Mouse (Mus musculus) kidney, adult 2 months (tissue): ENCODE results near the gene Inpp5e.

ENCODE experiments used
- CTCF ChIP-seq: fragments of 200-500 bp; conservative IDR thresholded peaks from 2 replicates; pipeline ENCODE4 v1.5.1; 2011; ENCODE audit warnings: low read depth, mild to moderate bottlenecking, control low read depth, low read length, moderate library complexity, mixed read lengths; ENCODE audit not compliant: insufficient read depth, insufficient read length
- POLR2A ChIP-seq: fragments of 200-500 bp; IDR thresholded peaks from one replicate; pipeline ENCODE4 v1.6.1; 2011; ENCODE audit warnings: low read depth, low read length, control low read depth

DNA sequence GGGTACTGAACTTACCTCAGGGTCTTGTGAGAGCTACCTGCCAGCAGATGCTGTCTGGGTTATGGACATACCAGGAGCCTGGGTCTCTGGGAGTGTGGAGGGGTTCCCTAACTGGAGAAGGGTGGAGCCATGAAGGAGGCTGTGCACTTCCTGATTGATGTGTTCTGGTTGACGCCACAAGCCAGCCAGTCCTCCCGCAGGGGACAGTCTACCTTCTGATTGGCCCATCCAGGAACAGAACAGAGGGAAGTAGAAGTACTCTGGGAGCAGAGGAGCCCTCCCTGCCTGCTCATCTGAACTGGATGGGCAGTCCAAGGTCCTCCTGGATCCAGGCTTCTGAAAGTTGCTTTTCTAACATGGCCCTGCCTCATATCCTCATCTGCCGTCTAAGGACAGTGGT is 48.2 kb downstream of the Inpp5e start, which contains the start of gene Card9:
- TF ChIP-seq POLR2A (no peak), CTCF (no peak)
